Mouse (Mus musculus): Measurements from ENCODE around the gene Man1b1.

GRCm38 (mm10) chr2:25320084-25320483 is 12.1 kb upstream of the Man1b1 start:
- TF ChIP-seq CTCF (IDR thresholded peaks at IDR 0.05; ENCODE audit: insufficient read depth, low read length) (no peak), POLR2A (IDR thresholded peaks at IDR 0.05; ENCODE audit: borderline replicate concordance, extremely low read depth, low read depth, low read length) (no peak)

Data from lung, adult 2 months (tissue).